Mouse (Mus musculus) lung, embryonic 14.5 days (tissue): ENCODE data around the gene Tcp11. TPM values are rescaled to one million over a fixed set of nuclear protein-coding genes. Genes with fewer than 3 reads are reported as not detected.
A peak's percentile ranks its signal among the peaks of the same experiment; 100 is the strongest.

Experiments used
- ATAC-seq: fragments of 200-750 bp; cut with Nextera tagmentation; 2 replicates; pipeline ENCODE4 v1.8.0; 2017; ENCODE audit warnings: mild to moderate bottlenecking, moderate TSS enrichment, moderate library complexity; ENCODE audit not compliant: insufficient read depth
- DNase-seq: peaks from one replicate; pipeline ENCODE4 v3.0.0-alpha.2; 2015
- H3K27ac ChIP-seq: fragments of 300-500 bp; sonication (generic); 2 replicates; pipeline ENCODE4 v1.5.1; 2014; ENCODE audit warnings: low read depth, mild to moderate bottlenecking, moderate library complexity
- H3K27me3 ChIP-seq: fragments of 300-500 bp; sonication (generic); 2 replicates; pipeline ENCODE4 v1.6.1; 2014; ENCODE audit warnings: low read length, control low read depth; ENCODE audit not compliant: insufficient read depth
- H3K36me3 ChIP-seq: fragments of 300-500 bp; sonication (generic); 2 replicates; pipeline ENCODE4 v1.6.1; 2014; ENCODE audit warnings: control low read depth; ENCODE audit not compliant: insufficient read depth
- H3K4me1 ChIP-seq: fragments of 300-500 bp; sonication (generic); 2 replicates; pipeline ENCODE4 v1.6.1; 2014; ENCODE audit warnings: antibody characterized with exemption, control low read depth; ENCODE audit not compliant: insufficient read depth
- H3K4me2 ChIP-seq: fragments of 300-500 bp; sonication (generic); 2 replicates; pipeline ENCODE4 v1.6.1; 2014; ENCODE audit warnings: mild to moderate bottlenecking
- H3K4me3 ChIP-seq: fragments of 300-500 bp; sonication (generic); 2 replicates; pipeline ENCODE4 v1.5.1; 2014; ENCODE audit warnings: low read depth, low read length
- H3K9ac ChIP-seq: fragments of 300-500 bp; sonication (generic); 2 replicates; pipeline ENCODE4 v1.6.1; 2014
- H3K9me3 ChIP-seq: fragments of 300-500 bp; sonication (generic); 2 replicates; pipeline ENCODE4 v1.6.1; 2016; ENCODE audit warnings: low read depth, low read length, control low read depth
- CTCF ChIP-seq: IDR thresholded peaks from 2 replicates; pipeline ENCODE4 v1.5.1; 2016; ENCODE audit warnings: antibody characterized with exemption, low read depth
- WGBS: fragments of 180-500 bp; shearing (Covaris S2); extraction: QIAGEN DNeasy Blood & Tissue Kit; methylation state at CpG from one replicate; pipeline ENCODE4 v1.1.7; 2014; 5-methylcytosine and 5-hydroxymethylcytosine counted together
- polyA plus RNA-seq: library from polyadenylated mRNA; unstranded; fragments of >200 nt; fragmentation: Nextera tagmentation; extraction: Ambion mirVana; gene quantifications from 2 replicates; pipeline ENCODE4 v1.2.1, GENCODE M21; 2014

Tcp11 gene
- polyA plus RNA-seq, 1 experiment from 2014 or later: 2.0 TPM

DNA sequence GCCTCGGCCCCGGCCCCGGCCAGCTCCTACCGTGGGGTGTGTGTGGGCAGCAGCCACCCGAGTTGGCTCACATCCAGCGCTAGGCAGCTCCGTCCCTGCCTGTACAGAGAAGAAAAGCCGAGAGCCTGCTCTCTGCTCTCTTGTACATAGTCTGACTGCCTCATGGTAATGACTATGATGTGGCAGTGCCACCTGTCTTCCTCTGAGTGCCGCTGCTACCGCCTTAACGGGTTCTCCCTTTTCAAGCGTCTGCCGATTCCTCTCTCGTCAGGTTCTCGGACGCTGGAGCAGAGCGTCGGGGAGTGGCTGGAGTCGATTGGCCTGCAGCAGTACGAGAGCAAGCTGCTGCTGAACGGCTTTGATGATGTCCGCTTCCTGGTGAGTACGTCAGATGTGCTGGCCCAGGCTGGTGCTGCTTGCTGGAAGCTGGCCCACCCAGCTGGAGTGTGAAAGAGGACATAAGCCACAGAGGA, 38.1 kb downstream of the Tcp11 start:
- peak; percentile 63 for DNase-seq
- H3K27me3 ChIP-seq: no peaks in the 10 kb centered on the region
- TF ChIP-seq CTCF: peak; percentile 57
- ATAC-seq: peak; percentile 72
- no peaks in the 10 kb centered on the region for H3K9me3 ChIP-seq
- peak overlapping the region; percentile 26 for H3K9ac ChIP-seq
- no peak overlapping the region for H3K4me2 ChIP-seq
- H3K4me3 ChIP-seq: no peak overlapping the region
- 39% methylated on average over 23 of the region's 23 CpGs for WGBS
- peaks cover 41% of the 10 kb centered on the region for H3K36me3 ChIP-seq
- peak overlapping the region; percentile 61 for H3K27ac ChIP-seq
- no peaks in the 10 kb centered on the region for H3K4me1 ChIP-seq

DNA sequence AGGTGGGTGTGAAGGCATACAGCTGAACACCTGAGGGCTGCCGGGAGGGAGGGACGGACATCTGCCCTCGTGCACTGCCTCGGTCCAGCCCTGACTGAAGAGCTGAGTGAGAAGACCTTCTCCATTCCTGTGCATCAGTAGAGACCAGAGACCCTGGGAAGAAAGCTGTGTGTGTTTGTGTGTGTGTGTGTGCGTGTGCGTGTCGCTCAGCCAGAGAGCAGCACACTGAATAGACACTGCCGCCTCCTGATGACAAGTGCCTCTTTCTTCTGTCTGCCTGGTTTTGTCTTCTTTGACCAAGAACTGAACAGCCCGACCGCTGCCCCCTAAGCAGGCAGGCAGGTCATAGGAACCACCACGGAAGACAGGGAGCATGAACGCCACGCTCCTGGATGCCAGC, 39.1 kb downstream of the Tcp11 start:
- Histone ChIP-seq H3K9me3 (no peaks in the 10 kb centered on the region), H3K27me3 (no peaks in the 10 kb centered on the region), H3K4me3 (no peak overlapping the region), H3K9ac (no peak overlapping the region), H3K4me2 (no peak overlapping the region), H3K4me1 (no peaks in the 10 kb centered on the region), H3K27ac (no peak overlapping the region), H3K36me3 (peaks cover 34% of the 10 kb centered on the region)
- WGBS: 86% methylated on average over 13 of the region's 13 CpGs
- DNase-seq (no peak), ATAC-seq (no peak)
- TF ChIP-seq CTCF: no peak

DNA sequence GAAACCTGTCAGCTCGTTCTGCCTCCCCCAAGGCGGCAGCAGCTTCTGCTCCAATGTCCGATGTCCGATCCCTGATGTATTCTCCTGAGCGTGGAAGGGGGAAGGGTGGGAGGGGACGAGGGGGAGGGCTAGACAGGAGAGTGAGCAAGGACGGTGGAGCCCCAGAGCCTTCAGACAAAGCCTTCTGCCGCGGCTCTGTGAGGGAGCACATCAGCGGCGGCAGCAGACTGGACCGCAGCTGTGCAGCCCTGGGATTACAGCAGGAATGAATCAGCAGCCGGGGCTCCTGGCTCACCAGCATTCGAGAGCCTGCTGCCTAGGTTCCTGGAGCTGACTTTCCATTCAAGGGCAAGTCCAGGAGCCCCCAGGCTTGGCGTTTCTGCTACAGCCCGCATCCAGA, 39.8 kb downstream of the Tcp11 start:
- TF ChIP-seq CTCF: no peak
- peaks cover 34% of the 10 kb centered on the region for H3K36me3 ChIP-seq
- 36% methylated on average over 16 of the region's 16 CpGs for WGBS
- ATAC-seq (no peak), DNase-seq (no peak)
- no peak overlapping the region for H3K4me3 ChIP-seq
- no peak overlapping the region for H3K9ac ChIP-seq
- H3K27me3 ChIP-seq: no peaks in the 10 kb centered on the region
- H3K4me2 ChIP-seq: no peak overlapping the region
- no peaks in the 10 kb centered on the region for H3K9me3 ChIP-seq
- H3K4me1 ChIP-seq: no peaks in the 10 kb centered on the region
- no peak overlapping the region for H3K27ac ChIP-seq

DNA sequence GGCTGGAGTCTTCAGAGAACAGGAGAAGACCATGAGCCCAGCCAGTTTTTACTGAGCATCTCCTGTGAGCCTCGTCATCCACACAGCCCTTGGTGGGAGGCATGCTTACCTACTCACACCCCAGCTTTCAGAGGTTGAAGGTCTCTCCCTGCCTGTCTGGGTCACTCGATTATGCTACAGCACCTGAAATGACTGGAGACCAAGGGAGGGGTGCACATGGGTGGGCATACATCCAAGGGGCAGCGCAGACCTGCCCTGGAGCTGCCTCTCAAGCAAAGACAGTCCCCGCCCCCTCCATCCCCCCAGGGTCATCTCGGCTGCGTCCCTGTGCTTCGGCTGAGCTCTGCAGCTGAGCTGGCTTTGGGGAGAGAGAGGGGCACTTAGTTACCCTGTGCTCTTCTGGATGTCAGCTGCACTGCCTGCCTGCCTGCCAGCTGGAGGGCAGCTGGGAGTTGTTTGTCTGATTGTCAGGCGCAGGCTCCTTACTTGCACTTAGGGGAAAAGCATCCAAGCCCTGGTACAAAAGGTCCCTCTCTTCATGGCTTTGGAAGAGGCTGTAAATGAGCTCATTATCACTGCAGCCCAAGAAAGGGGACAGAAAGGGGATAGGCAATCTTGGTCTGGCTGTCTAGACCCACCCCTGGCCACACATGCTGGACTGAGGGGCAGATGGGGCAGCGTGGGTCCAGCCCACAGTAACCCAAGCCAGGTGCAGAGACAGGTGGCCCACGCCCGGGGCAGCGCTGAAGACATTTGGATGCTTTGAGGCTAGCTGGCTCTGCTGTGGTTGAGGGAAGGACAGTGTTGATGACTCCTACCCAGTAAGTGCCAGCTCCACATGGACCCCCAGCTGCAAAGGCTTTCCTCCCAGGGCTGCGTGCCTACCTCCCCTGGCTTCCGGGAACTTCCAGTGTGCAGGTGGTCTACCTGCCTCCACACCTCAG, 43.4 kb downstream of the Tcp11 start:
- no peaks in the 10 kb centered on the region for H3K9me3 ChIP-seq
- peaks cover 8% of the 10 kb centered on the region; the same call in 1 of the 2 replicates for H3K4me1 ChIP-seq
- WGBS: 61% methylated on average over 14 of the region's 14 CpGs
- no peak for TF ChIP-seq CTCF
- H3K4me3 ChIP-seq: no peak overlapping the region
- no peak for ATAC-seq
- H3K27me3 ChIP-seq: no peaks in the 10 kb centered on the region
- H3K36me3 ChIP-seq: peaks cover 23% of the 10 kb centered on the region
- H3K9ac ChIP-seq: no peak overlapping the region
- no peak overlapping the region for H3K4me2 ChIP-seq
- no peak for DNase-seq
- H3K27ac ChIP-seq: peak overlapping the region; percentile 42; the same call in 1 of the 2 replicates

DNA sequence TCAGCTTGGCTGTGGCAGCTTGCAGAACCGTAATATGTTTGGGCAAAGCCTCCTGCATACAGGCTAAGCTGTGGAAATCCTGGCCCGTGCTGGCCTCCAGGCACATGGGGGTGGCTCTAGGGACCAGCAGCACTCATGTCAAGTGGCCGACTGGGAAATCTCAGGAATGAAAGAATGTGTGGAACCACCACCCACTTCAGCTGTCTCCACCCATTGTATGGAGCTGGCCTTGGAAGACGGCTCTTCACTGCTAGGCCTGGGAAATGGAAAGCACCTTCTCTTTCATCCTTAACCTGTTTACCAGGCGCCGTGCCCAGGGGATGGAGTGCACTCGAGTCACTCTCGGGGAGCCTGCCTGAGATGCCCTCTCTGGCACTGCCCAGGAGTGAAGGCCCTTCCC, 45.5 kb downstream of the Tcp11 start:
- Histone ChIP-seq H3K27me3 (no peaks in the 10 kb centered on the region), H3K9ac (no peak overlapping the region), H3K4me2 (no peak overlapping the region), H3K36me3 (peaks cover 13% of the 10 kb centered on the region; the same call in 1 of the 2 replicates), H3K4me1 (peaks cover 12% of the 10 kb centered on the region; the same call in 1 of the 2 replicates), H3K4me3 (no peak overlapping the region), H3K9me3 (no peaks in the 10 kb centered on the region), H3K27ac (peak overlapping the region; percentile 84)
- WGBS: 57% methylated on average over 8 of the region's 8 CpGs
- ATAC-seq (peak; percentile 73), DNase-seq (peak; percentile 73)
- no peak for TF ChIP-seq CTCF

DNA sequence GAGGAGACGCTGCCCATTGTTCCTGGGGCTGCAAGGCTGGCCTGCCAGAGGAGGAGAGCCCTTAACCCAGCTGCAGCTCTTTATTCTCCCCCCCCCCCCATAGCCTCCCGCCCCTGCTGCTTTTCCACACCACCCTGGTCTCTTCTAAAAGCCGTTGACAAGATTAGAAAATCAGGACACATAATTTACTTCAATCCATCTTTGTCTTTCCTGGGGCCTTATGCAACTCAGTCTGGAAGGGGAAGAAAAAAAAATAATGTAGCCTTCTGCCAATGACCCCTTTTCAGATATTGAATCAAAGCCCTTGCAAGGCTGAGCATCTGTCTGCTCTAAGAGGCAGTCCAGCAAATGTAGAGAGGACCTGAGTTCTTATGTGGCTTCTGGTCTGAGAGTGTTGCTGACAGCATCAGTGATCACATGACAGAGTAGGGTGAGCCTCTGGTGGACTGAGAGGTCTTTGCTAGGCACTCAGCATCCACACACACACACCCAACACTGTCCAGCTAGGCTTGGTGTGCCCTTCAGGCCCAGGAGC, 47.3 kb downstream of the Tcp11 start:
- no peak for DNase-seq
- Histone ChIP-seq H3K27me3 (no peaks in the 10 kb centered on the region), H3K9me3 (no peaks in the 10 kb centered on the region), H3K4me3 (no peak overlapping the region), H3K9ac (peak overlapping the region; percentile 11; the same call in 1 of the 2 replicates), H3K27ac (peak overlapping the region; percentile 51; the same call in 1 of the 2 replicates), H3K4me1 (peaks cover 12% of the 10 kb centered on the region; the same call in 1 of the 2 replicates), H3K36me3 (no peaks in the 10 kb centered on the region), H3K4me2 (no peak overlapping the region)
- 23% methylated on average over 3 of the region's 3 CpGs for WGBS
- no peak for TF ChIP-seq CTCF
- ATAC-seq: no peak

DNA sequence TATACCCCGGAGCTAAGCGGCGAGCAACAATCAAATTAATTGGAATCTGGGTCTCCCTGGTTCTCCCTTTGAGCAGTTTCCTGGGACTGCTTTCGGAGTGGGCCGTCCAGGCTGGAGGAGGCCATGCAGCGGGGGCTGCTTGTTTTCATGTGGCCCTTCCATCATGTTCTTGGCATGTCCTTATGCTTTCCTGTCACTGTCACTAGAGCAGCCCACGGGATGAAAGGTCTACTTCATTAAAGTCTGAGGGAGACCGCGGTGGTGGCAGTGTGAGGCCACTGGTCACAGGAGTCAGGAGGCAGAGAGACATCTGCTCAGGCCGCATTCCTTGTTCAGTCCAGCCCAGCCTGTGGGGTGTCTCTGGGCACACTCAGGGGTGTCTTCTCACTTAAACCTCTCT, 48.2 kb downstream of the Tcp11 start:
- Histone ChIP-seq H3K4me2 (no peak overlapping the region), H3K36me3 (no peaks in the 10 kb centered on the region), H3K27ac (peak overlapping the region; percentile 51; the same call in 1 of the 2 replicates), H3K27me3 (no peaks in the 10 kb centered on the region), H3K9ac (no peak overlapping the region), H3K4me1 (peaks cover 12% of the 10 kb centered on the region; the same call in 1 of the 2 replicates), H3K9me3 (no peaks in the 10 kb centered on the region), H3K4me3 (no peak overlapping the region)
- TF ChIP-seq CTCF: no peak
- DNase-seq: no peak
- WGBS: 55% methylated on average over 10 of the region's 10 CpGs
- no peak for ATAC-seq
